Mouse (Mus musculus) mesoderm, embryonic 11.5 days (tissue): Measurements from ENCODE around the gene Fam114a1.

ENCODE experiments used
- DNase-seq: peaks from one replicate; pipeline ENCODE4 v3.0.0-alpha.2; 2012; ENCODE audit warnings: low read depth, low spot score

The Fam114a1 gene

DNA sequence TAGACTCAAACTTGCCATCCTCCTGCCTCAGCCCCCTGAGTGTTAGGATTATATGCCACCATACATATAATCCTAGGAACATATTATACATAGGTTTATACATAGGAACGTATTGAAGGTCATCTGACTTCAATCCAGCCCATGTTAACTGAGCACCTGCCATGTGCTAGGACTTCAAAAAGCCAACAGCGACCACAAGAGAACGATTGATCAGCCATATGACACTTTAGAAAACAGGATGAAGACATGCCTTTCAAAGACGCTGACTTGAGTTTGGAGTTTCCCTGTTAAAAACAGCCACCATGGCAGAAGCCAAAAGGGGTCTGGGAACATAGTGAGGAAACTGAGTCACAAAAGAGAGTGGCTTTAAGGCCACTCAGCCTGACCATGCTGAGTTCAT is 35.4 kb downstream of the Fam114a1 start:
- no peak for DNase-seq

DNA sequence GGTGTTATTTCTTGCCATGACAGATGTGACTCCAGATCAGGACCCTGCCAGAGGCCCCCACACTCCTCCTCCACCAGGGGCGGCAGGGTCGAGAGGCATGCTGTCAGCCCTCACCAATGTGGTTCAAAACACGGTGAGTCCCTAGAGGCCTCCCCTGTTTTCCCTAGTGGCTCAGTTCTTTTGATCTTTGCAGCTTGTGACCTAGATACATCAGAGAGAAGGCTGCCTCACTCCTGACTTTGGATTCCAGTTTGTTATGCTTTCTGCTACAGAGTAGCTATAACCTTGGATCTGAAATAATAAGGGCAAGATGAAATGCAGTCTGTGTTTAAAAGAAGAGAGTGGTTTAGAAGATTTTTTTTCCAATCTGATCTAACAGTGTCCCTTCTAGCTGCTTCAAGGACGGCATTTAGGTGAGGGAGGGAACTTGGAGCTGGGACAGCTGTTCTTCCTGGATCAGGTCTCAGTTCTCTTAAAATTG is 36.2 kb downstream of the Fam114a1 start:
- DNase-seq: peak; percentile 51

GRCm38 (mm10) chr5:65011901-65012573 is 42.2 kb downstream of the Fam114a1 start:
- no peak for DNase-seq

GRCm38 (mm10) chr5:65015508-65015907 is 45.6 kb downstream of the Fam114a1 start:
- DNase-seq: no peak

DNA sequence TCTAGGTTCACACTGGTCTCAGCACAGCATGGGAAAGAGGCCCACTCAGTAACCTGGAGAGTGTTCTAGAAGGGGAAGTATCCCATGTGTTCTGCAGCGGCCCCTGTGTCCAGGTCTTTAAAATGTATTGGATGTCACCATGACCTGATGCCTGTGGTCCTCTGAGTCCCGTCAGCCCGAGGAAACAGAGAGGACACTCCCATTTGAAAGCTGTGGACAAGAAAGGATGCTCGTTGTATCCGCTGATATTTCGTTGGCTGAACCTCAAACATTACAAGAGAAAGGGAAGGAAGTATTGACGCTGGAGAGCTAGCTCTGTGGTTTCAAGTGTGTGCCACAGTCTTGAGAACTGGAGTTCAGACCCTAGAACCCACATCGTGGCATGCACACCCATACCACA is 49.2 kb downstream of the Fam114a1 start:
- no peak for DNase-seq

GRCm38 (mm10) chr5:65019823-65020222 is 50.0 kb downstream of the Fam114a1 start:
- DNase-seq: no peak

GRCm38 (mm10) chr5:65022006-65022405 is 52.1 kb downstream of the Fam114a1 start:
- no peak for DNase-seq

GRCm38 (mm10) chr5:65024641-65025040 is 54.8 kb downstream of the Fam114a1 start:
- DNase-seq: no peak

- DNase-seq: no peak
Observed at GRCm38 (mm10) chr5:65025916-65026315, 56.0 kb downstream of the Fam114a1 start.

GRCm38 (mm10) chr5:65026776-65027175 is 56.9 kb downstream of the Fam114a1 start:
- DNase-seq: no peak

GRCm38 (mm10) chr5:65028019-65028418 is 58.1 kb downstream of the Fam114a1 start:
- no peak for DNase-seq

GRCm38 (mm10) chr5:65036597-65036996 is 66.7 kb downstream of the Fam114a1 start:
- no peak for DNase-seq

DNA sequence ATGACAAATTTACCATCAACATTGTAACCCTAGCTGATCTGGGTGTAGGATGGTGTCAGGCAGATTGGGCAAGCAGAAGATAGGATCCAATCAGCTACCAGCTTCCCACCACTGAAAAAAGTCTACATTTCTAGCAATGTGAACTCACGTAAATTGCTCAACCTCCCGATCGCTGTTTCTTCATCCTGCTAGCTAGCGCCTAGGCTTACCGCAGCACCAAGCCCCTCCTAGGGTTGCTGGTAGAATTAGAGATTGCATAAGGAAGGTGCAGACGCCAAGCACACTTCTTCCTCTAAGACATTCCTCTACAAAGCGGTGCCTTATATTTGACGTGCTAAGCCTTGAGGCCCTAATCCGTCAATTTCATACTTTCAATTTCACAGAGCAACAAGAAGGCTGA is 68.4 kb downstream of the Fam114a1 start:
- DNase-seq: no peak

DNA sequence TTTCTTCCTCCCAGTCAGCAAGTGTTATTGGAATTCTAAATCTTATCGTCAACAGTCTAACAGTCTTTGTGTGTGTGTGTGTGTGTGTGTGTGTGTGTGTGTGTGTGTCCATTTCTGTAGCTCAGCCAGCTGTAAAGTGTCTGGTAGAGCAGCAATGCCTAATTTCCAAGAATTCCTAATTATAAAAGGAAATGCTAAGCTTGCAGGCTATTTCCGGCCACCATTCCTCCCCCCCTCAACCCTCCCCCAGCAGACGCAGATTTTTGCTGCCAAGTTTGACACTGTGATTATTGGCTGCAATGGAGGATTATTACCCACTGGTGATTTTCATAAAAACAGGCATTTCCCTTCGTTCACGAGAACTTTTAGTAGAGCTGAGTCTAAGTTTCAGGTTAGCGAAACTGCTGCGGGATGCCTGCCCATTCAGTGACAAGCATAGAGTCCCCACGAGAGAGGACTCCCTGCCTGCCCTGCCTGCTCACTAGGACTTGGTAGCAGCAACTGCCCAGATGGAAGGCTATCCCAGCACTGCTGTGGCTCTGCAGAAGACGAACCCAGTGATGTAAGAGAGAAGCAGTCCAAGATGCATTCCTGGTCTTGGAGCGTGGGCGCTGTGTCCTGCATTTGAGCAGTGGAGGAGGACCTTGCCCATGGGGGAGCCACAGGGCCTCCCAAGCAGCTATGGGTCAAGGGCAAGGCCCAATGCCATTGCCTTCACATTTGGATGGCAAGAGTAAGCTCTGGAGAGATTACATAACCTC is 69.1 kb downstream of the Fam114a1 start:
- DNase-seq: no peak

GRCm38 (mm10) chr5:65040463-65040862 is 70.6 kb downstream of the Fam114a1 start:
- DNase-seq: no peak

GRCm38 (mm10) chr5:65043407-65043895 is 73.6 kb downstream of the Fam114a1 start:
- no peak for DNase-seq

- no peak for DNase-seq
Observed at GRCm38 (mm10) chr5:65045642-65046370, 75.9 kb downstream of the Fam114a1 start.

DNA sequence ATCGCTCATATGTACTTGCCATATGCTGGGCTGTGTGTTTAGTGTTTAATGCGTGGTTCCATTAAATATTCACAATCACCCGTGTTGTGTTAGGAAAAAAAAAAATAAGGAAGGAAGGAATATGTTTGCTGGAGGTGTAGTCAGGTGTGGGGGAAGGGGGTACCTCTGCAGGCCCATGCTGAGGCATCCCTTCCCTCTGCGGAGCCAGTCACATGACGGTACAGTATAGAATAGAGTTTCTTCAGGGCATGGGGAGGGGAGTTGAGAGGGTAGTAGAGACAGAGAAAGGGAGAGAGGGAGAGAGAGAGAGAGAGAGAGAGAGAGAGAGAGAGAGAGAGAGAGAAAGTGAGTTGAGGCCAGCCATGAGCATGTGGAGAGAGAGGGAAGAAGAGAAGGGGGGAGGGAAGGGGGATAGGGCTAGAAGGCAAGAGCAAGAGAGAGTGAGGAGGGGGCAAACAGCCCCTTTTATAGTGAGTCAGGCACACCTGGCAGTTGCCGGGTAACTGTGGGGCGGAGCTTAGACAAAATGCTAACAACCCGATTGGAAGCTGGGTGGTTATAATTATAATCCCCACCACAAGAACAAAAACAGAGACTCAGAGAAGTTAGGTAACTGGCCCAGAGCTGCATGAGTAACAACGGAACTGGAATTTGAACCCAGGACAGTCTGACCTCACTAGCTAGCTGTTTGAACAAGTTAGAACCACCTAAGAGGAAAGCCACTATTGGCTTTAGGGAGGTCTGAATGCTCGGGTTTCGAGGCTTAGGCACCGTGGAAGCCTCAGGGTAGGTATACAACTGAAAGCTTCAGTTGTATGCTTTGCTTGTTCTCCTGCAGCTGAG is 76.8 kb downstream of the Fam114a1 start:
- no peak for DNase-seq

- no peak for DNase-seq
Observed at GRCm38 (mm10) chr5:65047285-65047855, 77.5 kb downstream of the Fam114a1 start.

DNA sequence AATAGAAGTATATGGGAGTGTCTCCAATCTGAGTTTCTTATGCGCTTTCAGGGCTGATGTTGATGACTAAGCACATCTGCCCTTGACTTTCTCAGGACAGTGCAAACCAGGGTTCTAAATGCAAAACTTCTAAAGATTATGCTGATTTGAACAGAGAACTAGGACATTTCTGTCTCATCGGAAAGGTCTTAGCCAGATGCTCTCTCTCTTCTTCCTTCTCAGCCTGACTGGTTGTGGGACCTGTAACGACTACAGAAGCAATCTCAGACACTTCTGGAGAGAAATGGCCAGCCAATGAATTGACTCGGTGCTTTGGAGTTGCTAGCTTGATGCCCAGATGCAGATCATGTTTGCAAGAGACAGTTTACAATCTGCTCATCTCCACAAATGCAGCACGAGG is 80.0 kb downstream of the Fam114a1 start:
- DNase-seq: no peak

DNA sequence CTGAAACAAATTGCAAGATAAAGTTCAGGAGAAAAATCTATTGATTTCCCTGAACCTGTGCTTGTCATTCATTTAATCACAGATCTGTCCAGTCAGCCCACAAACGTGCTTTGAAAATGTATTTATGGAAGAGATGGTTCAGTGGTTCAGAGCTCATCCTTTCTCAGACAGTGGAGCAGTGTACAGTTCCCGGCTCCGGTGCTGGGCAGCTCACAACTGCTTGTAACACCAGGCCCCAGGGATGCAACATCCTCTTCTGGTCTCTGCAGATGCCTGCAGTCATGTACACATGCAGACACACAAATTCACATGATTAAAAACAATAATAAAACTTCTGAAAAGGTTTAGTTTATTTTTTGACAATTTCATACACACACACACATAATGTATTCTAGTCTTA is 81.6 kb downstream of the Fam114a1 start:
- no peak for DNase-seq
